Comparison of ENCODE assay signal across 7 mouse cellular contexts in the genomic region with DNA sequence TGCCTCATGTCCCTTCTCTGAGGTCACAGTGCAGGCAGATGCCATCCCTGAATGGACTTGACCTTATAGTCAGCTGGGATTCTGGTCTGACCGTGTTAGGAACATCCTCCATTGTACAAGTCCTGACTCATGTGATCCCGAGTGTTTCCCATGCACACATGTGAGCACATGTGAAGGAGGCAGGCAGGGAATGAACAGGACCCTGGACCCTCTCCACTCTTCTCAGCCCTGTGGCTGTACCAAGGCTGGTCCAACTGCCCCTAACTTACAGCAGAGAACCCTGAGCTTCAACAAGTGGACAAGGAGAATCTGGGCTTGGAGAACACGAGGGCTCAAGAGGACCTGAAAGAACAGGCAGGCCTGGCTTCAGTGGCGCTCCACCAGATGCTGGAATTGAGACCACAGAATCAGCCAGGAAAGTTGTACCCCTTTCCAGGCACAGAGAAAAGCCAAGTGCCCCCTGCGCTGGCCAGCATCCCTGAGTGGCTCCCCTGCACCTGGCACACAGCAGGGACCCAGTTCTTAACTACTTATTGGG. TPM values are rescaled to one million over a fixed set of nuclear protein-coding genes. Genes with fewer than 3 reads are reported as not detected.
DNase-seq lines count a peak whose midpoint lies in the region; ATAC-seq lines count a peak whose summit lies in the region.

No protein-coding gene starts in this region.

- WGBS in midbrain, embryonic 12.5 days: 74% methylated on average over 5 of the region's 5 CpGs
- WGBS in midbrain, embryonic 15.5 days: 74% methylated on average over 5 of the region's 5 CpGs
- 66% methylated on average over 5 of the region's 5 CpGs for WGBS in forebrain, embryonic 14.5 days
- 68% methylated on average over 5 of the region's 5 CpGs for WGBS in limb, embryonic 15.5 days
- WGBS in stomach, embryonic 16.5 days: 59% methylated on average over 5 of the region's 5 CpGs

- peak overlapping the region; percentile 57 for H3K4me2 ChIP-seq in midbrain, embryonic 12.5 days (replicated peaks)
- H3K4me2 ChIP-seq in midbrain, embryonic 15.5 days: no peak overlapping the region
- peak overlapping the region; percentile 50 for H3K4me2 ChIP-seq in forebrain, embryonic 14.5 days (ENCODE audit: low read length)
- H3K4me2 ChIP-seq in limb, embryonic 15.5 days: peak overlapping the region; percentile 74
- peak overlapping the region; percentile 57 for H3K4me2 ChIP-seq in stomach, embryonic 16.5 days (ENCODE audit: low read depth, low read length)

- H3K9ac ChIP-seq in midbrain, embryonic 12.5 days (replicated peaks): no peak overlapping the region
- no peak overlapping the region for H3K9ac ChIP-seq in midbrain, embryonic 15.5 days
- no peak overlapping the region for H3K9ac ChIP-seq in forebrain, embryonic 14.5 days (ENCODE audit: low read length)
- no peak overlapping the region for H3K9ac ChIP-seq in limb, embryonic 15.5 days
- peak overlapping the region; percentile 77 for H3K9ac ChIP-seq in stomach, embryonic 16.5 days (ENCODE audit: low read length)

- H3K4me1 ChIP-seq in midbrain, embryonic 12.5 days: peaks cover 13% of the 10 kb centered on the region
- peaks cover 6% of the 10 kb centered on the region; the same call in 1 of the 2 replicates for H3K4me1 ChIP-seq in midbrain, embryonic 15.5 days
- no peaks in the 10 kb centered on the region for H3K4me1 ChIP-seq in forebrain, embryonic 14.5 days (ENCODE audit: control insufficient read depth, insufficient read depth, low read length)
- peaks cover 47% of the 10 kb centered on the region for H3K4me1 ChIP-seq in limb, embryonic 15.5 days
- H3K4me1 ChIP-seq in stomach, embryonic 16.5 days (ENCODE audit: control insufficient read depth, insufficient read depth, low read length): peaks cover 40% of the 10 kb centered on the region

- H3K27ac ChIP-seq in midbrain, embryonic 12.5 days (replicated peaks): no peak overlapping the region
- H3K27ac ChIP-seq in midbrain, embryonic 15.5 days: no peak overlapping the region
- H3K27ac ChIP-seq in forebrain, embryonic 14.5 days (ENCODE audit: low read depth, low read length): no peak overlapping the region
- no peak overlapping the region for H3K27ac ChIP-seq in limb, embryonic 15.5 days
- H3K27ac ChIP-seq in stomach, embryonic 16.5 days (ENCODE audit: low read length): peak overlapping the region; percentile 17

- no peak for ATAC-seq in midbrain, embryonic 12.5 days (ENCODE audit: low FRiP score, low read depth)
- no peak for ATAC-seq in midbrain, embryonic 15.5 days (replicated peaks)
- ATAC-seq in forebrain, embryonic 14.5 days: no peak
- ATAC-seq in limb, embryonic 15.5 days (ENCODE audit: insufficient number of reproducible peaks, low FRiP score, low TSS enrichment, low read depth): no peak
- no peak for ATAC-seq in stomach, embryonic 16.5 days (ENCODE audit: insufficient read depth, low FRiP score)

- H3K36me3 ChIP-seq in midbrain, embryonic 12.5 days: no peaks in the 10 kb centered on the region
- no peaks in the 10 kb centered on the region for H3K36me3 ChIP-seq in midbrain, embryonic 15.5 days (replicated peaks)
- H3K36me3 ChIP-seq in forebrain, embryonic 14.5 days (ENCODE audit: control insufficient read depth, insufficient read depth, low read length): no peaks in the 10 kb centered on the region
- no peaks in the 10 kb centered on the region for H3K36me3 ChIP-seq in limb, embryonic 15.5 days
- no peaks in the 10 kb centered on the region for H3K36me3 ChIP-seq in stomach, embryonic 16.5 days (ENCODE audit: control insufficient read depth, insufficient read depth, low read length)

- no peak overlapping the region; the same call in 1 of the 2 replicates for H3K4me3 ChIP-seq in midbrain, embryonic 12.5 days
- H3K4me3 ChIP-seq in midbrain, embryonic 15.5 days: no peak overlapping the region
- H3K4me3 ChIP-seq in forebrain, embryonic 14.5 days (ENCODE audit: low read depth, low read length): no peak overlapping the region; the same call in 1 of the 2 replicates
- peak overlapping the region; percentile 46 for H3K4me3 ChIP-seq in limb, embryonic 15.5 days
- peak overlapping the region; percentile 59 for H3K4me3 ChIP-seq in stomach, embryonic 16.5 days (replicated peaks; ENCODE audit: low read length)

- DNase-seq in forebrain, embryonic 14.5 days (ENCODE audit: low spot score): no peak
- DNase-seq in ovary, postnatal 14 days (ENCODE audit: low spot score): no peak
- no peak for DNase-seq in layer of hippocampus, postnatal 14 days (ENCODE audit: low spot score in 2 of 2)

- peaks cover 18% of the 10 kb centered on the region for H3K27me3 ChIP-seq in midbrain, embryonic 12.5 days
- H3K27me3 ChIP-seq in midbrain, embryonic 15.5 days (replicated peaks): peaks cover 5% of the 10 kb centered on the region; the same call in 1 of the 2 replicates
- no peaks in the 10 kb centered on the region for H3K27me3 ChIP-seq in forebrain, embryonic 14.5 days (replicated peaks; ENCODE audit: control insufficient read depth, insufficient read depth, low read length)
- peaks cover 18% of the 10 kb centered on the region for H3K27me3 ChIP-seq in limb, embryonic 15.5 days
- no peaks in the 10 kb centered on the region for H3K27me3 ChIP-seq in stomach, embryonic 16.5 days (ENCODE audit: control insufficient read depth, insufficient read depth, low read length)

- no peaks in the 10 kb centered on the region for H3K9me3 ChIP-seq in midbrain, embryonic 12.5 days
- no peaks in the 10 kb centered on the region for H3K9me3 ChIP-seq in midbrain, embryonic 15.5 days
- H3K9me3 ChIP-seq in forebrain, embryonic 14.5 days (replicated peaks; ENCODE audit: control insufficient read depth, low read length): no peaks in the 10 kb centered on the region
- no peaks in the 10 kb centered on the region for H3K9me3 ChIP-seq in limb, embryonic 15.5 days
- H3K9me3 ChIP-seq in stomach, embryonic 16.5 days (replicated peaks; ENCODE audit: control insufficient read depth, low read length): no peaks in the 10 kb centered on the region

RNA-seq across cellular contexts. Expression of gene Tgm2, which starts 0.6 kb away (rescaled TPM):
- 12.0 and 16.2 TPM in 2 replicates for polyA plus RNA-seq in midbrain, embryonic 12.5 days (2016; fragmentation: Nextera tagmentation; extraction: Ambion mirVana)
- 10.1 and 12.4 TPM in 2 replicates for polyA plus RNA-seq in midbrain, embryonic 15.5 days (2015; fragmentation: Nextera tagmentation; extraction: Ambion mirVana)
- 5.0 and 7.0 TPM in 2 replicates for polyA plus RNA-seq in forebrain, embryonic 14.5 days (2014; fragmentation: Nextera tagmentation; extraction: Ambion mirVana)
- 13.3 and 18.1 TPM in 2 replicates for polyA plus RNA-seq in limb, embryonic 15.5 days (2015; fragmentation: Nextera tagmentation; extraction: Ambion mirVana)
- 123 and 133 TPM in 2 replicates for polyA plus RNA-seq in stomach, embryonic 16.5 days (2015; fragmentation: Nextera tagmentation; extraction: Ambion mirVana)
- total RNA-seq in layer of hippocampus, postnatal 14 days (2021): 1 to 10 TPM; 5.8 to 6.0 TPM

Comparison
In these comparisons a context has a peak if more than half of its experiments do, and no peak if none do; other contexts are left out.
1. H3K4me3 ChIP-seq: peak in limb, embryonic 15.5 days (single experiment) and stomach, embryonic 16.5 days (single experiment); none in midbrain, embryonic 12.5 days (single experiment), midbrain, embryonic 15.5 days (single experiment) and forebrain, embryonic 14.5 days (single experiment).